Mouse (Mus musculus): ENCODE data around the gene 5031439G07Rik. TPM values are rescaled to one million over a fixed set of nuclear protein-coding genes. Genes with fewer than 3 reads are reported as not detected.

Gene 5031439G07Rik
- polyA plus RNA-seq, 1 experiment from 2014 or later = 1.8 TPM

- 70% methylated on average over 4 of the region's 4 CpGs for WGBS (ENCODE audit: insufficient replicate concordance)
- H3K4me2 ChIP-seq (ENCODE audit: low read depth, low read length) = no peak overlapping the region
- no peaks in the 10 kb centered on the region for H3K4me1 ChIP-seq (ENCODE audit: control insufficient read depth, low read depth, low read length)
- ATAC-seq (ENCODE audit: low read depth) = no peak
- H3K9ac ChIP-seq (ENCODE audit: low read depth, low read length) = no peak overlapping the region
- H3K27me3 ChIP-seq (ENCODE audit: control insufficient read depth, insufficient read depth, low read depth, low read length) = no peaks in the 10 kb centered on the region
- no peaks in the 10 kb centered on the region for H3K9me3 ChIP-seq (replicated peaks; ENCODE audit: control insufficient read depth, low read length)
- H3K4me3 ChIP-seq (ENCODE audit: low read depth, low read length) = no peak overlapping the region
- H3K36me3 ChIP-seq (ENCODE audit: control insufficient read depth, insufficient read depth) = no peaks in the 10 kb centered on the region; the same call in 1 of the 2 replicates
- no peak overlapping the region for H3K27ac ChIP-seq (ENCODE audit: low read length)
Observed at GRCm38 (mm10) chr15:84950053-84950452, 38.3 kb downstream of the 5031439G07Rik start.

- Histone ChIP-seq H3K36me3 (ENCODE audit: control insufficient read depth, insufficient read depth) (no peaks in the 10 kb centered on the region; the same call in 1 of the 2 replicates), H3K27ac (ENCODE audit: low read length) (no peak overlapping the region), H3K4me3 (ENCODE audit: low read depth, low read length) (no peak overlapping the region), H3K9me3 (replicated peaks; ENCODE audit: control insufficient read depth, low read length) (no peaks in the 10 kb centered on the region), H3K27me3 (ENCODE audit: control insufficient read depth, insufficient read depth, low read depth, low read length) (no peaks in the 10 kb centered on the region), H3K4me1 (ENCODE audit: control insufficient read depth, low read depth, low read length) (no peaks in the 10 kb centered on the region), H3K9ac (ENCODE audit: low read depth, low read length) (no peak overlapping the region), H3K4me2 (ENCODE audit: low read depth, low read length) (no peak overlapping the region)
- 83% methylated on average over 14 of the region's 14 CpGs for WGBS (ENCODE audit: insufficient replicate concordance)
- no peak for ATAC-seq (ENCODE audit: low read depth)
Observed at GRCm38 (mm10) chr15:84948990-84949389, 39.4 kb downstream of the 5031439G07Rik start.

GRCm38 (mm10) chr15:84944319-84944718 lies 44.0 kb downstream of the 5031439G07Rik start:
- Histone ChIP-seq H3K9ac (ENCODE audit: low read depth, low read length) (no peak overlapping the region), H3K27me3 (ENCODE audit: control insufficient read depth, insufficient read depth, low read depth, low read length) (no peaks in the 10 kb centered on the region), H3K27ac (ENCODE audit: low read length) (no peak overlapping the region), H3K9me3 (replicated peaks; ENCODE audit: control insufficient read depth, low read length) (no peaks in the 10 kb centered on the region), H3K36me3 (ENCODE audit: control insufficient read depth, insufficient read depth) (peaks cover 28% of the 10 kb centered on the region), H3K4me2 (ENCODE audit: low read depth, low read length) (no peak overlapping the region), H3K4me1 (ENCODE audit: control insufficient read depth, low read depth, low read length) (no peaks in the 10 kb centered on the region), H3K4me3 (ENCODE audit: low read depth, low read length) (no peak overlapping the region)
- 74% methylated on average over 5 of the region's 5 CpGs for WGBS (ENCODE audit: insufficient replicate concordance)
- no peak for ATAC-seq (ENCODE audit: low read depth)

DNA sequence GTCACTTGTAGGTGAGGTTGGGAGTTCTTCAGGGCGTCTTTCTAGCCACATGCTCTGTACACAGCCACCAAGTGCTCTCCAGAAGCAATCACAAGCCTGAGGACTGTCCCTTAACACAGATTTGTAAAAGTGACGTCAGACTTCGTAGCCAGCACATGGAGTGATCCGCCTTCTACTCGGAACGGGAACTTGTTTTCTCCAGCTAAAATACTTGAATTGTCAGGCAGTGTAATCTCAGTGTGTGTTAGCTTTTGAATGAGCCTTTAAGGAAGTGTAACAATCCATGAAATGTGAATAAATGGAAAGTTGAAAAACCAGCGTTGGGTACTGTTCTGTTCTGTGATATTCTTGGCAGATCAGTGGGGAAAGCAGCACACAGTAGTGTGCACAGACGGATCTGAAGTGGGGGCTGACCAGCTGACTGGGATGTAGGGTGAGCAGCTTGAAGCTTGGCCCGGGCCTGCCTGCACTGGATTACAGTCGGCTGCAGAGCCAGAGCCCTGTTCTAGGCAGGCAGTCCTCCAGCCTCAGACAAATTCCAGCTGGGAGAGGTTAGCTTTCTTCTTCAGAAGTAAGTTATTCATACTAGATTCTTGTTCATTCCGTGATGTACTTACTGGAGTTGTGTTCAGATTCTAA lies 45.6 kb downstream of the 5031439G07Rik start:
- no peak overlapping the region for H3K4me2 ChIP-seq (ENCODE audit: low read depth, low read length)
- 81% methylated on average over 11 of the region's 11 CpGs for WGBS (ENCODE audit: insufficient replicate concordance)
- H3K9ac ChIP-seq (ENCODE audit: low read depth, low read length) = no peak overlapping the region
- no peaks in the 10 kb centered on the region for H3K4me1 ChIP-seq (ENCODE audit: control insufficient read depth, low read depth, low read length)
- H3K9me3 ChIP-seq (replicated peaks; ENCODE audit: control insufficient read depth, low read length) = no peaks in the 10 kb centered on the region
- H3K27me3 ChIP-seq (ENCODE audit: control insufficient read depth, insufficient read depth, low read depth, low read length) = no peaks in the 10 kb centered on the region
- H3K36me3 ChIP-seq (ENCODE audit: control insufficient read depth, insufficient read depth) = peaks cover 43% of the 10 kb centered on the region
- no peak overlapping the region for H3K4me3 ChIP-seq (ENCODE audit: low read depth, low read length)
- H3K27ac ChIP-seq (ENCODE audit: low read length) = no peak overlapping the region
- no peak for ATAC-seq (ENCODE audit: low read depth)

DNA sequence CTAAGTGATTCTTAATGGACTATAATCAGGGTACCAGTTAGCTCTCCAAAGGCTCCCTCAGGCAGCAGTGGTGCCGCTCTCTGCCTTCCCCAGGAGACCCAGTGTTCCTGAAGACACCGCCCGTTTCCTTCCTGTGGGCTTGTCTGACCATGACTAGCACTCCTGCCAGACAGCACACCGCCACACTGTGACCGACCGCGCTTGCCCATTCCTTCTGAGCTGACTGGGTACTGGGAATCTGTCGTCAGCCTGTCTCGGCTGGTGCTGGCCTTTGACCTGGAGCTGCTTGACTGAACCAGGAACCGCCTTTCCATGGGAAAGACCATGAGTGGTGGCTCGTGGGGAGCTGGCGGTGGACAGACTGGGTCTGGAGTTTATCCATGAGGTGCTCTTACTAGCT lies 48.2 kb downstream of the 5031439G07Rik start:
- Histone ChIP-seq H3K27me3 (ENCODE audit: control insufficient read depth, insufficient read depth, low read depth, low read length) (no peaks in the 10 kb centered on the region), H3K4me1 (ENCODE audit: control insufficient read depth, low read depth, low read length) (no peaks in the 10 kb centered on the region), H3K27ac (ENCODE audit: low read length) (no peak overlapping the region), H3K9me3 (replicated peaks; ENCODE audit: control insufficient read depth, low read length) (no peaks in the 10 kb centered on the region), H3K36me3 (ENCODE audit: control insufficient read depth, insufficient read depth) (peaks cover 69% of the 10 kb centered on the region), H3K9ac (ENCODE audit: low read depth, low read length) (no peak overlapping the region), H3K4me2 (ENCODE audit: low read depth, low read length) (no peak overlapping the region), H3K4me3 (ENCODE audit: low read depth, low read length) (no peak overlapping the region)
- WGBS (ENCODE audit: insufficient replicate concordance) = 72% methylated on average over 12 of the region's 12 CpGs
- no peak for ATAC-seq (ENCODE audit: low read depth)

DNA sequence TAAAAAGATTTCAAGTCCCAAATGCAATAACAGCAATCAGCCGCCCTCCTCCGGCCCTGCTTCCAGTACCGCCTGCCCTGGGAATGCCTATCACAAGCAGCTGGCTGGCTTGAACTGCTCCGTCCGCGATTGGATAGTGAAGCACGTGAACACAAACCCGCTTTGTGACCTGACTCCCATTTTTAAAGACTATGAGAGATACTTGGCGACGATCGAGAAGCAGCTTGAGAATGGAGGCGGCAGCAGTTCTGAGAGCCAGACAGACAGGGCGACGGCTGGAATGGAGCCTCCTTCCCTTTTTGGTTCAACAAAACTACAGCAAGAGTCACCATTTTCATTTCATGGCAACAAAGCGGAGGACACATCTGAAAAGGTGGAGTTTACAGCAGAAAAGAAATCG lies 53.5 kb downstream of the 5031439G07Rik start:
- H3K4me1 ChIP-seq (ENCODE audit: control insufficient read depth, low read depth, low read length) = no peaks in the 10 kb centered on the region
- no peak overlapping the region for H3K4me3 ChIP-seq (ENCODE audit: low read depth, low read length)
- H3K4me2 ChIP-seq (ENCODE audit: low read depth, low read length) = no peak overlapping the region
- no peak for ATAC-seq (ENCODE audit: low read depth)
- H3K27me3 ChIP-seq (ENCODE audit: control insufficient read depth, insufficient read depth, low read depth, low read length) = no peaks in the 10 kb centered on the region
- 90% methylated on average over 16 of the region's 16 CpGs for WGBS (ENCODE audit: insufficient replicate concordance)
- H3K27ac ChIP-seq (ENCODE audit: low read length) = no peak overlapping the region
- peaks cover 85% of the 10 kb centered on the region for H3K36me3 ChIP-seq (ENCODE audit: control insufficient read depth, insufficient read depth)
- H3K9me3 ChIP-seq (replicated peaks; ENCODE audit: control insufficient read depth, low read length) = no peaks in the 10 kb centered on the region
- H3K9ac ChIP-seq (ENCODE audit: low read depth, low read length) = no peak overlapping the region

DNA sequence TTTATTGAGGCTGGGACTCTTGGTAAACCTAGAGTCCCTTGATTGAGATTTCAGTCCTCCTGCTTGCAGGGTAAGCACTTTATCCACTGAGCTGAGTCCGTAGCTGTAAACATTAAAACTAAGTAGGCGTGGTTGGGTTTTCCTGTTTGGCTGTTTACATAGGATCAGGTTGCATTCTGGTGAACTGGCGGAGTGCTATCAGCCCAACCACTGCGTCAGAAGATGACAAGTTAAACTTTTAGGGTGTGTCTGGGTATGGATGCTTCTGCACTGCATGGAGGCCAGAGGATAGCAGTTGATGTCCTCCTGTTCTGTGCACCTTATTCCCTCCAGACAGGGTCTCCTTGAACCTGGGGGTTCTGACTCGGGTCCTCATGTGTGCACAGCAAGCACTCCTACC lies 56.0 kb downstream of the 5031439G07Rik start:
- Histone ChIP-seq H3K4me1 (ENCODE audit: control insufficient read depth, low read depth, low read length) (no peaks in the 10 kb centered on the region), H3K4me3 (ENCODE audit: low read depth, low read length) (no peak overlapping the region), H3K27me3 (ENCODE audit: control insufficient read depth, insufficient read depth, low read depth, low read length) (no peaks in the 10 kb centered on the region), H3K36me3 (ENCODE audit: control insufficient read depth, insufficient read depth) (peaks cover 84% of the 10 kb centered on the region), H3K27ac (ENCODE audit: low read length) (no peak overlapping the region), H3K9me3 (replicated peaks; ENCODE audit: control insufficient read depth, low read length) (no peaks in the 10 kb centered on the region), H3K9ac (ENCODE audit: low read depth, low read length) (no peak overlapping the region), H3K4me2 (ENCODE audit: low read depth, low read length) (no peak overlapping the region)
- WGBS (ENCODE audit: insufficient replicate concordance) = 64% methylated on average over 5 of the region's 5 CpGs
- peak; percentile 64 for ATAC-seq (ENCODE audit: low read depth)

DNA sequence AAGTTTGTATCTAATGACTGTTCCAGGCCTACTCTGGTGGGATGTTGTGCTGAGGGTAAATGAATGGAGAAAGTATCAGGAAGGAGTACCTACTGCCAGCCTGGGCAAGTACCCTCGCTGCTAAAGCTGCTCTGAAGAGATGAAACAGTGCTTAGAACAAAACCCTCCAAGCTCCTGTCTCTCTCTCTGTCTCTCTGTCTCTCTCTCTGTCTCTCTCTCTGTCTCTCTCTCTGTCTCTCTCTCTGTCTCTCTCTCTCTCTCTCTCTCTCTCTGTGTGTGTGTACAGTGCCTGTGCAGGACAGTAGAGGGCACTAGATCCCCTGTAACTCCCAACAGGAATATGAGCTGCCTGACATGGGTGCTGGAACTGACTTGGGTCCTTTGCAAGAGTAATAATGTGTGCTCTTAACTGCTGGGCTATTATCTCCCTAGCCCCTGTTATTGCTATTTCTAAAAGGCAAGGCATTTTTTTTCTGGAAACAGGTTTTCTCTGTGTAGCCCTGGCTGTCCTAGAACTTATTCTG lies 62.8 kb downstream of the 5031439G07Rik start:
- no peak for ATAC-seq (ENCODE audit: low read depth)
- peak overlapping the region; percentile 99 for H3K4me3 ChIP-seq (ENCODE audit: low read depth, low read length)
- peaks cover 16% of the 10 kb centered on the region for H3K4me1 ChIP-seq (ENCODE audit: control insufficient read depth, low read depth, low read length)
- no peaks in the 10 kb centered on the region for H3K9me3 ChIP-seq (replicated peaks; ENCODE audit: control insufficient read depth, low read length)
- no peak overlapping the region for H3K9ac ChIP-seq (ENCODE audit: low read depth, low read length)
- 75% methylated on average over 1 of the region's 1 CpGs for WGBS (ENCODE audit: insufficient replicate concordance)
- peak overlapping the region; percentile 74 for H3K4me2 ChIP-seq (ENCODE audit: low read depth, low read length)
- H3K27ac ChIP-seq (ENCODE audit: low read length) = no peak overlapping the region
- H3K36me3 ChIP-seq (ENCODE audit: control insufficient read depth, insufficient read depth) = peaks cover 30% of the 10 kb centered on the region
- no peaks in the 10 kb centered on the region for H3K27me3 ChIP-seq (ENCODE audit: control insufficient read depth, insufficient read depth, low read depth, low read length)

- Histone ChIP-seq H3K27ac (ENCODE audit: low read length) (peak overlapping the region; percentile 98), H3K4me1 (ENCODE audit: control insufficient read depth, low read depth, low read length) (peaks cover 16% of the 10 kb centered on the region), H3K4me2 (ENCODE audit: low read depth, low read length) (peak overlapping the region; percentile 74), H3K27me3 (ENCODE audit: control insufficient read depth, insufficient read depth, low read depth, low read length) (no peaks in the 10 kb centered on the region), H3K36me3 (ENCODE audit: control insufficient read depth, insufficient read depth) (peaks cover 25% of the 10 kb centered on the region), H3K9me3 (replicated peaks; ENCODE audit: control insufficient read depth, low read length) (no peaks in the 10 kb centered on the region), H3K9ac (ENCODE audit: low read depth, low read length) (peak overlapping the region; percentile 97), H3K4me3 (ENCODE audit: low read depth, low read length) (peak overlapping the region; percentile 99)
- ATAC-seq (ENCODE audit: low read depth) = no peak
- WGBS (ENCODE audit: insufficient replicate concordance) = 7% methylated on average over 9 of the region's 9 CpGs
Observed at GRCm38 (mm10) chr15:84924781-84925315, 63.5 kb downstream of the 5031439G07Rik start.
